Mouse (Mus musculus) bone marrow, adult 2 months (tissue): ENCODE results near the gene Dgcr6.

Experiments
- CTCF ChIP-seq: fragments of 200-500 bp; IDR thresholded peaks from 2 replicates; pipeline ENCODE4 v1.5.1; 2011; ENCODE audit warnings: low read length, control low read depth; ENCODE audit not compliant: control insufficient read depth, insufficient read depth
- POLR2A ChIP-seq: fragments of 200-500 bp; IDR thresholded peaks from 2 replicates; pipeline ENCODE4 v1.6.1; 2011; ENCODE audit warnings: low read depth, mild to moderate bottlenecking, control low read depth, low read length, borderline replicate concordance; ENCODE audit not compliant: control insufficient read depth

DNA sequence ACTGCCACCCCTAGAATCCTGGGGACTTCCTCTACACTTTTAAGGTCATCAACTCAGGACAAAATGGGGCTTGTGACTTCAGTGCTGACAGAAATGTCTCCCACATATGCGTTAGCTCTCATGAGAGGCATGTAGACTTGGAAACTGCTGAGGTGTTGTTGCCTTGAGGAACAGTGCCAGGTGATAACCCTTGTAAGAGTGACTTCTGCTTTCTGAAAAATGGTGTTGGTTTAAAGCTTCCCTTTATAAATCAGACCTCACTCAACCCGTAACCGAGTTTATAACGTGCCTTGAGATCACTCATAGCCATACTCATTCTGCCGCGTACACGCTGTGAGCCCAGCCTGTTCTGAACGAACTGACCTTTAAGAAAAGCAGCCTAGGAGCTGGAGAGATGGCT lies 4.6 kb upstream of the Dgcr6 start:
- TF ChIP-seq POLR2A (no peak), CTCF (no peak)
